Comparison of ENCODE assay signal across 25 mouse cellular contexts in the genomic region with DNA sequence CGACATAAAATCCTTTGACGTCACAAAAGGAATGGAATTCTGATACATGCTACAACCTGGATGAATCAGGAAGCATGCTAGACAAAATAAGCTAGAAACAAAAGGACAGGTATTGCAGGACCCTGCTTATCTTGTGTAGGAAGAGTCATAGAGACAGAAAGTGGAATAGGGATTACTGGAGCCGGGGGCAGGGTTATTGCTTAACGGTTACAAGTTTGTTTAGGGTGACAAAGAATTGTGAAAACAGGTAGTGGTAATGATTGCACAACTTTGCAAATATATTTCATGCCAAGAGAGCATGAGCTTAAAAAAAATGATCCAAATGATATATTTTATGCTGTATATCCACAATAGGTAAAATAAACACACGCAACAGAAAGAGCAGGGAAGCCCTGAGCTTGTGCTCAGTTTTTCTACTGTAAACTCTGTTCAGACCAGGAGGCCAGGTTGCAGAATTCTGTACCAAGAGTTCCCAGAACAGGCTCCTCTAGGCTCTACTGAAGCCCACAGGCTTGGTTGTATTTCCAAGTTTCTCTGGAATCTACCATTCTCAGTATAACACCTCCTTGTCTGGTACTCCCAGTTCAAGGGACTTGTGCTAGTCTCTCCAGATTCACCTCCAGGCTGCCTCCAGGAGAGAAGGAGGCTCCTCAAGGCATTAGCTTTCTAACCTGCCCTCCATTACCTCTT. TPM values are rescaled to one million over a fixed set of nuclear protein-coding genes. Genes with fewer than 3 reads are reported as not detected.
DNase-seq lines count a peak whose midpoint lies in the region; ATAC-seq and TF ChIP-seq lines count a peak whose summit lies in the region.
"Had no signal": no experiment of that assay in that cellular context is flagged by ENCODE, and none has a peak within 500 bp of the region (broad histone marks: within the 10 kb centered on the region; RNA-seq: fewer than 3 reads in every experiment).

No protein-coding gene starts in this region.

- no peak overlapping the region for H3K4me2 ChIP-seq in liver, embryonic 12.5 days
- H3K4me2 ChIP-seq: heart, embryonic 15.5 days; hindbrain, embryonic 13.5 days; midbrain, embryonic 12.5 days; neural tube, embryonic 15.5 days had no signal

- no peak overlapping the region for H3ac ChIP-seq in C2C12 (ENCODE audit: control insufficient read depth, insufficient read length, low read depth)

- no peak for TF ChIP-seq CTCF in C2C12 (IDR thresholded peaks at IDR 0.05; ENCODE audit: control insufficient read depth, insufficient read depth, insufficient read length)

- H3K4me1 ChIP-seq in liver, embryonic 12.5 days: no peaks in the 10 kb centered on the region
- H3K4me1 ChIP-seq: heart, embryonic 15.5 days; hindbrain, embryonic 13.5 days; midbrain, embryonic 12.5 days; neural tube, embryonic 15.5 days had no signal

- no peaks in the 10 kb centered on the region for H3K36me3 ChIP-seq in liver, embryonic 12.5 days
- no peaks in the 10 kb centered on the region for H3K36me3 ChIP-seq in C2C12 (ENCODE audit: control insufficient read depth, insufficient read depth)
- H3K36me3 ChIP-seq: heart, embryonic 15.5 days; hindbrain, embryonic 13.5 days; midbrain, embryonic 12.5 days; neural tube, embryonic 15.5 days had no signal

- H3K79me3 ChIP-seq in C2C12 (ENCODE audit: low read depth): no peaks in the 10 kb centered on the region

- WGBS in liver, embryonic 12.5 days (ENCODE audit: insufficient replicate concordance): 77% methylated on average over 5 of the region's 5 CpGs

- H3K79me2 ChIP-seq in C2C12 (ENCODE audit: control insufficient read depth, insufficient read depth): no peaks in the 10 kb centered on the region

- no peaks in the 10 kb centered on the region for H3K9me3 ChIP-seq in liver, embryonic 12.5 days (replicated peaks)
- H3K9me3 ChIP-seq: G1E; heart, embryonic 15.5 days; hindbrain, embryonic 13.5 days; midbrain, embryonic 12.5 days; neural tube, embryonic 15.5 days had no signal

- DNase-seq in liver: peak; percentile 8
- DNase-seq in lung, postnatal 25 days (ENCODE audit: low spot score): peak; percentile 26
- no peak for DNase-seq in kidney, adult 18-20 months
- no peak for DNase-seq in thymus, postnatal 0 days (ENCODE audit: low spot score)
- DNase-seq in layer of hippocampus, adult 9-10 months (ENCODE audit: low spot score): no peak
- DNase-seq: adrenal gland, postnatal 10 days; cerebellum, adult 2 months; cerebellum, postnatal 25 days; gastrocnemius, postnatal 14 days; heart, postnatal 36 days; kidney, postnatal 25 days; thymus, adult 2 months had no signal

- H3K4me3 ChIP-seq in liver, embryonic 12.5 days: no peak overlapping the region
- H3K4me3 ChIP-seq in C2C12 (ENCODE audit: insufficient read depth, poor library complexity, severe bottlenecking): no peak overlapping the region
- H3K4me3 ChIP-seq: heart, embryonic 15.5 days; hindbrain, embryonic 13.5 days; layer of hippocampus, adult 2 months; midbrain, embryonic 12.5 days; neural tube, embryonic 15.5 days had no signal

- ATAC-seq in liver, embryonic 12.5 days: no peak
- peak; percentile 98 for ATAC-seq in granulocyte monocyte progenitor cell, adult 5-6 weeks (replicated peaks; ENCODE audit: poor library complexity, severe bottlenecking)
- ATAC-seq: forebrain, embryonic 16.5 days; Patski had no signal

- no peaks in the 10 kb centered on the region for H3K27me3 ChIP-seq in liver, embryonic 12.5 days (replicated peaks)
- H3K27me3 ChIP-seq in C2C12 (ENCODE audit: control insufficient read depth, insufficient read depth, insufficient read length): no peaks in the 10 kb centered on the region
- H3K27me3 ChIP-seq: CH12.LX; heart, embryonic 15.5 days; hindbrain, embryonic 13.5 days; midbrain, embryonic 12.5 days; neural tube, embryonic 15.5 days; Patski had no signal

- no peak overlapping the region for H3K9ac ChIP-seq in liver, embryonic 12.5 days
- H3K9ac ChIP-seq: heart, embryonic 15.5 days; hindbrain, embryonic 13.5 days; midbrain, embryonic 12.5 days; neural tube, embryonic 15.5 days had no signal

- H3K27ac ChIP-seq in liver, embryonic 12.5 days: no peak overlapping the region
- H3K27ac ChIP-seq: heart, embryonic 15.5 days; hindbrain, embryonic 13.5 days; layer of hippocampus, adult 2 months; midbrain, embryonic 12.5 days; neural tube, embryonic 15.5 days; stomach, postnatal 0 days had no signal

TF ChIP-seq in C2C12, 6 proteins besides CTCF, POLR2A, EP300 and RAD21:
- TF ChIP-seq USF1 (IDR thresholded peaks at IDR 0.05; ENCODE audit: low read depth) (no peak), CEBPB (IDR thresholded peaks at IDR 0.05; ENCODE audit: low read depth) (peak; percentile 5)

RNA-seq across cellular contexts. Expression of gene Mtpn, which starts 39.6 kb away (rescaled TPM):
- 79.2 and 81.2 TPM in 2 replicates for polyA plus RNA-seq in liver, embryonic 12.5 days (2016; fragmentation: Nextera tagmentation; extraction: Ambion mirVana)
- polyA plus RNA-seq in C2C12 (2012; fragmentation: generic; extraction: Trizol): 58.4 TPM
- total RNA-seq in granulocyte monocyte progenitor cell, adult 5-6 weeks (2014; fragmentation: Nextera tagmentation): 130 and 134 TPM in 2 replicates
- 123 and 138 TPM in 2 replicates for total RNA-seq in granulocyte monocyte progenitor cell, adult 5-6 weeks (2017)
- 93.6 and 117 TPM in 2 replicates for polyA plus RNA-seq in thymus, postnatal 0 days (2015; fragmentation: Nextera tagmentation; extraction: Ambion mirVana)

Comparison
In these comparisons a context has a peak if more than half of its experiments do, and no peak if none do; other contexts are left out.
1. DNase-seq: peak in liver (single experiment) and lung, postnatal 25 days (single experiment); none in kidney, adult 18-20 months (single experiment), thymus, postnatal 0 days (single experiment) and layer of hippocampus, adult 9-10 months (single experiment).